Mouse (Mus musculus): ENCODE measurements around the gene Rfxap. TPM values are rescaled to one million over a fixed set of nuclear protein-coding genes. Genes with fewer than 3 reads are reported as not detected.

Gene Rfxap
- polyA plus RNA-seq (2014; fragmentation: Nextera tagmentation; extraction: Ambion mirVana): 33.4 and 39.9 TPM in 2 replicates

DNA sequence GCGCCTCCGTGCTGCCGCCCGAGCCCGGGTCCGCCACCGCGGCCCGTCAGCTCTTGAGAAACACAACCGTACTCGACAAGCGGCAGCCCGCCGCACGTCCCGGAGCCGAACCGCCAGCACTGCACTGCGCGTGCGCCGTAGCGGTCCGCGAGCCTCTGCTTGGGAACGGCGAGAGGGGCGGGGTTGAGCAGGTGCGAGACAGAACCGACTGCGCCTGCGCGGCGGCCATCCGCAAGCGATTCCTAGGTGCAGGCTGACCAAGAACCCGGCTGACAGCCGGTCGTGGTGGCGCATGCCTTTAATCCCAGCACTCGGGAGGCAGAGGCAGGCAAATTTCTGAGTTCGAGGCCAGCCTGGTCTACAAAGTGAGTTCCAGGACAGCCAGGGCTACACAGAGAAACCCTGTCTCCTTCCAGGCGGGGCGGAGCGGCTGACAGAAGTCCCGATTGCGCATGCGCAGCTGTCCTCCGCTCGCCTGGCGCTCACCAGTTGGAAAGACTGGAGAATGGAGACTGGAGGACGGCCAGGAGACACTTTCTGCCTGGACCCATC, at the start of gene Rfxap:
Gene Rfxap (minus strand): TSS at position 126 of the 552 bp plus-strand sequence.
- 1% methylated on average over 52 of the region's 52 CpGs for WGBS
- ATAC-seq (ENCODE audit: insufficient number of reproducible peaks, insufficient read depth, low FRiP score, low read depth): peak; percentile 94
- Histone ChIP-seq H3K27ac (ENCODE audit: low read length) (peak within 1 kb of the TSS; percentile 91), H3K9me3 (ENCODE audit: control insufficient read depth, low read depth, low read length) (no peaks in the 10 kb centered on the region), H3K9ac (replicated peaks; ENCODE audit: low read depth, low read length) (peak within 1 kb of the TSS; percentile 89), H3K36me3 (ENCODE audit: control insufficient read depth, insufficient read depth, low read length) (peaks cover 11% of the 10 kb centered on the region; the same call in 1 of the 2 replicates), H3K27me3 (ENCODE audit: control insufficient read depth, insufficient read depth, low read length) (no peaks in the 10 kb centered on the region), H3K4me2 (replicated peaks; ENCODE audit: low read depth, low read length) (peak within 1 kb of the TSS; percentile 89), H3K4me1 (ENCODE audit: control insufficient read depth, insufficient read depth, low read length) (peaks cover 9% of the 10 kb centered on the region; the same call in 1 of the 2 replicates), H3K4me3 (ENCODE audit: low read depth, low read length) (peak within 1 kb of the TSS; percentile 86)

- WGBS: 46% methylated on average over 2 of the region's 2 CpGs
- no peak overlapping the region for H3K4me2 ChIP-seq (replicated peaks; ENCODE audit: low read depth, low read length)
- H3K4me3 ChIP-seq (ENCODE audit: low read depth, low read length): no peak overlapping the region
- no peak for ATAC-seq (ENCODE audit: insufficient number of reproducible peaks, insufficient read depth, low FRiP score, low read depth)
- no peak overlapping the region for H3K27ac ChIP-seq (ENCODE audit: low read length)
- H3K4me1 ChIP-seq (ENCODE audit: control insufficient read depth, insufficient read depth, low read length): no peaks in the 10 kb centered on the region
- H3K36me3 ChIP-seq (ENCODE audit: control insufficient read depth, insufficient read depth, low read length): no peaks in the 10 kb centered on the region
- no peak overlapping the region for H3K9ac ChIP-seq (replicated peaks; ENCODE audit: low read depth, low read length)
- 0 out of 2 replicates have a peak, but pooled peaks cover 2% of the 10 kb centered on the region for H3K27me3 ChIP-seq (ENCODE audit: control insufficient read depth, insufficient read depth, low read length)
- H3K9me3 ChIP-seq (ENCODE audit: control insufficient read depth, low read depth, low read length): no peaks in the 10 kb centered on the region
These were observed 27.8 kb upstream of the Rfxap start for GRCm38 (mm10) chr3:54835421-54835820.

DNA sequence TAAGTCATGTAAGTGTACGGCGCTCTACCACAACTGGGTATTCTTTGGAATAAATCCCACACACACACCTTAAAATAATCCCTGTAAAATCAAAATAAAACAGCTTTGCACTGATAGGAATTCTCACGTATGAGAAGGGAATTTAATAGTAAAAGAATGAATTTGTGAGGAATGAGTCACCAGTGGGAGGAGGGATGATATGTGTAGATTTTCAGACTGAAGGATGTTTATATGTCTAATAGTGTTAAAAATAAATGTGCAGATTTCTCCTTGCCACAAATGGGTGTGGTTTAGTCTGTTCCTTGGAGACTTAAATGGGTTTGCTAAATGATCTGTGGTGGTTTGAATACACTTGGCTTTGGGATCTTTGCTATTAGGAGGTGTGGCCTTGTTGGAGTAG, 24.9 kb upstream of the Rfxap start:
- 79% methylated on average over 3 of the region's 3 CpGs for WGBS
- Histone ChIP-seq H3K4me3 (ENCODE audit: low read depth, low read length) (no peak overlapping the region), H3K9me3 (ENCODE audit: control insufficient read depth, low read depth, low read length) (no peaks in the 10 kb centered on the region), H3K9ac (replicated peaks; ENCODE audit: low read depth, low read length) (no peak overlapping the region), H3K27me3 (ENCODE audit: control insufficient read depth, insufficient read depth, low read length) (0 out of 2 replicates have a peak, but pooled peaks cover 2% of the 10 kb centered on the region), H3K27ac (ENCODE audit: low read length) (no peak overlapping the region), H3K4me2 (replicated peaks; ENCODE audit: low read depth, low read length) (no peak overlapping the region), H3K36me3 (ENCODE audit: control insufficient read depth, insufficient read depth, low read length) (no peaks in the 10 kb centered on the region), H3K4me1 (ENCODE audit: control insufficient read depth, insufficient read depth, low read length) (no peaks in the 10 kb centered on the region)
- ATAC-seq (ENCODE audit: insufficient number of reproducible peaks, insufficient read depth, low FRiP score, low read depth): no peak

DNA sequence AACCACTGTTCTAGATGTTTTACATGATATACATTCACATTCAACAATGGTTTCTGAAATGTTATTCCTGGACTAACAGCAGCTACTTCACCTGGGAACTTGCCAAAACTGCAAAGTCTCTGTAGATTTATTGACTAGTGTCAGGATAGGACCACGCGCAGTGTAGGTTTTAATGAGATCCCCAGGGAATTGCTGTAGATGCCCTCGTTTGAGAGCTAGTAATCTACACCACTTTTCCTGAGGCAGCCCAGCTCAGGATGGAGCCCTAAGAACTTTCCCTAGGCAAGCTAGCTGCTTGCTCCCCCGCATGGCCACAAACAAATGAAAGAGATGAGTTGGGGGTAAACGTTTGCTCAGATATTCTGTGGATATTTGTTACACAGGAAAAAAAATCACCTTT, 14.9 kb upstream of the Rfxap start:
- ATAC-seq (ENCODE audit: insufficient number of reproducible peaks, insufficient read depth, low FRiP score, low read depth): no peak
- Histone ChIP-seq H3K4me1 (ENCODE audit: control insufficient read depth, insufficient read depth, low read length) (no peaks in the 10 kb centered on the region), H3K27ac (ENCODE audit: low read length) (no peak overlapping the region), H3K4me3 (ENCODE audit: low read depth, low read length) (no peak overlapping the region), H3K9me3 (ENCODE audit: control insufficient read depth, low read depth, low read length) (no peaks in the 10 kb centered on the region), H3K9ac (replicated peaks; ENCODE audit: low read depth, low read length) (no peak overlapping the region), H3K36me3 (ENCODE audit: control insufficient read depth, insufficient read depth, low read length) (no peaks in the 10 kb centered on the region), H3K4me2 (replicated peaks; ENCODE audit: low read depth, low read length) (no peak overlapping the region), H3K27me3 (ENCODE audit: control insufficient read depth, insufficient read depth, low read length) (no peaks in the 10 kb centered on the region)
- 68% methylated on average over 5 of the region's 5 CpGs for WGBS

DNA sequence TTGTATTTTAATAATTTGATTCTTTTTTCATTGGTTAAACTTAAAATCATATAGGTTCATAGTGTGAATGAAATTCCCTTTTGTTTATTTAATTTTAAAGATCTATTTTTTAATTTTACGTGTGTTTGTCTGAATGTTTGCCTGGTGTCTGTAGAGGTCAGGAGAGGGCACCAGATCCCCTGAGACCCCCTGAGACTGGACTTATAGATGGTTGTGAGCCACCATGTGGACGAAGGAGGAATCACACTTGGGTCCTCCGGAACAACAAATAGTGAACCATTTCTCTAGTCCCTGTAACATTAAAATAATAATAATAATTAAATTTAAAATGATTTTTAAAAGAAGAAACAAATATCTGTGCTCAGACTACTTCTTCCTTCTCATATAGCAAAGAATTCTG, 7.7 kb upstream of the Rfxap start:
- Histone ChIP-seq H3K27me3 (ENCODE audit: control insufficient read depth, insufficient read depth, low read length) (no peaks in the 10 kb centered on the region), H3K4me1 (ENCODE audit: control insufficient read depth, insufficient read depth, low read length) (no peaks in the 10 kb centered on the region), H3K36me3 (ENCODE audit: control insufficient read depth, insufficient read depth, low read length) (no peaks in the 10 kb centered on the region), H3K4me2 (replicated peaks; ENCODE audit: low read depth, low read length) (no peak overlapping the region), H3K4me3 (ENCODE audit: low read depth, low read length) (no peak overlapping the region), H3K27ac (ENCODE audit: low read length) (no peak overlapping the region), H3K9ac (replicated peaks; ENCODE audit: low read depth, low read length) (no peak overlapping the region), H3K9me3 (ENCODE audit: control insufficient read depth, low read depth, low read length) (no peaks in the 10 kb centered on the region)
- WGBS: 17% methylated on average over 3 of the region's 3 CpGs
- ATAC-seq (ENCODE audit: insufficient number of reproducible peaks, insufficient read depth, low FRiP score, low read depth): no peak

DNA sequence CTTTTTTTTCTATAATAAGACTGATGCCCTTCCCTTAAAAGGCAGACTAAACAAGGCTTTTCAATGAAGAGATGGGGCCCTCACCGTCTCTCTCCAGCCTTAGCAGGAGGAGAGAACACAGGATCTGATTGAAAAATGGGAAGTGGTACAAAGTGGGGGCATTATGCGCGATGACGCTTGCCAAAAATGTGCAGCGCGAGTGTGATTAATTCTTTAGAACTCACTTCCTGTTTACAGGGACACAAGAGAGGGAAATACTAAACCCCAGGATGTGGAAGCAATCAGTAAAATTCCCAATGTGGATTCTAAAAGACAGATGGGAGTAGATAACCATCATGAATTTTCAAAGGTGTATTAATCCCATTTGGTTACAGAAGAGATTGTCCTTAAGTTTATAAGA, 7.0 kb upstream of the Rfxap start:
- ATAC-seq (ENCODE audit: insufficient number of reproducible peaks, insufficient read depth, low FRiP score, low read depth): no peak
- 64% methylated on average over 6 of the region's 6 CpGs for WGBS

DNA sequence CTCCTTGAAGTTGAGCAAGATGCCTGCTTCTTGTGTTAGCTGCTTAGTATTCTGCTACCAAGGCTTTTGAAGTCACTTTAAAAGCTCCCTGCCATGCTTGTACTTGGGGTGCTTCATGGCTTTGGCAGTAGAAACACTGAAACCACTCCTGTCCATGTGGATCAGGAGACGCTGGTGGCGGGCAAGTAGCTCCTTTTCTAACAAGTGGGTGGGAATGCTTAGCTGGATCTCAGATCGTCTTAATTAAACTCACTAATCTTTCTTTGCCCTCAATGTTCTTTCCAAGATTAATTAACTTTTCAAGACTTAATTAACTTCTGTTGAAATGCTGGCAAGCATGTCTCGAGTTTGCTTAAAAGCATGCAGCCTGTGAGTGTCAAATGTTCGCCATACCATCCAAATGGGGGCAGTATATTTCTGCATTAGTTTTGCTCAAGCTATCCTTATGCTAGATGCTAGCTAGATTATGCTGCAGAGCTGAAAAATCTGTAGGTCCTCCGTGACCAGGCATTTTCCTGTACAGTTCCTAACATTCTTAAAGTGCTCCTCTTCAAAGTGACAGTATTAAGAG, 5.9 kb upstream of the Rfxap start:
- Histone ChIP-seq H3K9me3 (ENCODE audit: control insufficient read depth, low read depth, low read length) (no peaks in the 10 kb centered on the region), H3K36me3 (ENCODE audit: control insufficient read depth, insufficient read depth, low read length) (no peaks in the 10 kb centered on the region), H3K4me3 (ENCODE audit: low read depth, low read length) (no peak overlapping the region), H3K4me2 (replicated peaks; ENCODE audit: low read depth, low read length) (no peak overlapping the region), H3K4me1 (ENCODE audit: control insufficient read depth, insufficient read depth, low read length) (no peaks in the 10 kb centered on the region), H3K27ac (ENCODE audit: low read length) (no peak overlapping the region), H3K9ac (replicated peaks; ENCODE audit: low read depth, low read length) (no peak overlapping the region), H3K27me3 (ENCODE audit: control insufficient read depth, insufficient read depth, low read length) (no peaks in the 10 kb centered on the region)
- 72% methylated on average over 6 of the region's 6 CpGs for WGBS
- ATAC-seq (ENCODE audit: insufficient number of reproducible peaks, insufficient read depth, low FRiP score, low read depth): no peak

More for the DNA sequence above, 7.0 kb upstream of the Rfxap start:
- Histone ChIP-seq H3K4me3 (ENCODE audit: low read depth, low read length) (no peak overlapping the region), H3K27ac (ENCODE audit: low read length) (no peak overlapping the region), H3K4me2 (replicated peaks; ENCODE audit: low read depth, low read length) (no peak overlapping the region), H3K9me3 (ENCODE audit: control insufficient read depth, low read depth, low read length) (no peaks in the 10 kb centered on the region), H3K36me3 (ENCODE audit: control insufficient read depth, insufficient read depth, low read length) (no peaks in the 10 kb centered on the region), H3K9ac (replicated peaks; ENCODE audit: low read depth, low read length) (no peak overlapping the region), H3K4me1 (ENCODE audit: control insufficient read depth, insufficient read depth, low read length) (no peaks in the 10 kb centered on the region), H3K27me3 (ENCODE audit: control insufficient read depth, insufficient read depth, low read length) (no peaks in the 10 kb centered on the region)

- no peak overlapping the region for H3K9ac ChIP-seq (replicated peaks; ENCODE audit: low read depth, low read length)
- no peaks in the 10 kb centered on the region for H3K27me3 ChIP-seq (ENCODE audit: control insufficient read depth, insufficient read depth, low read length)
- no peak for ATAC-seq (ENCODE audit: insufficient number of reproducible peaks, insufficient read depth, low FRiP score, low read depth)
- no peaks in the 10 kb centered on the region for H3K36me3 ChIP-seq (ENCODE audit: control insufficient read depth, insufficient read depth, low read length)
- no peaks in the 10 kb centered on the region for H3K9me3 ChIP-seq (ENCODE audit: control insufficient read depth, low read depth, low read length)
- 45% methylated on average over 1 of the region's 1 CpGs for WGBS
- no peak overlapping the region for H3K27ac ChIP-seq (ENCODE audit: low read length)
- no peak overlapping the region for H3K4me3 ChIP-seq (ENCODE audit: low read depth, low read length)
- H3K4me1 ChIP-seq (ENCODE audit: control insufficient read depth, insufficient read depth, low read length): no peaks in the 10 kb centered on the region
- H3K4me2 ChIP-seq (replicated peaks; ENCODE audit: low read depth, low read length): no peak overlapping the region
These were observed 4.0 kb upstream of the Rfxap start for GRCm38 (mm10) chr3:54811616-54812015.

DNA sequence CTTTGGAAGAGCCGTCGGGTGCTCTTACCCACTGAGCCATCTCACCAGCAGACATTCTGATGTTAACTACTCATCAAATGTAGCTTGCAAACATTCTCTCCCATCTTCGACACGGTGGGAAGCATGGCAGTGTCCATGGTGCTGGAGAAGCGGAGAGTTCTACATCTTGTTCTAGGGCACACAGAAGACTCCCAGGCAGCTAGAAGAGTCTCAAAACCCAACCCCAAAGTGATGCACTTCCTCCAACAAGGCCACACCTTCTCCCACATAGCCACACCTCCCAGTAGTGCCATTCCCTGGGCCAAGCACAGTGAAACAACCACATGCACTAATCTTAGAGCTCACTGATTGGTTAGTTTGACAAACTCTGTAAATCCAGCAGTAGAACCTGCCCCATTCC, 1.5 kb upstream of the Rfxap start:
- Histone ChIP-seq H3K9ac (replicated peaks; ENCODE audit: low read depth, low read length) (no peak overlapping the region), H3K36me3 (ENCODE audit: control insufficient read depth, insufficient read depth, low read length) (peaks cover 4% of the 10 kb centered on the region; the same call in 1 of the 2 replicates), H3K9me3 (ENCODE audit: control insufficient read depth, low read depth, low read length) (no peaks in the 10 kb centered on the region), H3K4me3 (ENCODE audit: low read depth, low read length) (no peak overlapping the region), H3K27me3 (ENCODE audit: control insufficient read depth, insufficient read depth, low read length) (no peaks in the 10 kb centered on the region), H3K4me2 (replicated peaks; ENCODE audit: low read depth, low read length) (no peak overlapping the region), H3K4me1 (ENCODE audit: control insufficient read depth, insufficient read depth, low read length) (peaks cover 9% of the 10 kb centered on the region; the same call in 1 of the 2 replicates), H3K27ac (ENCODE audit: low read length) (no peak overlapping the region)
- WGBS: 47% methylated on average over 5 of the region's 5 CpGs
- ATAC-seq (ENCODE audit: insufficient number of reproducible peaks, insufficient read depth, low FRiP score, low read depth): no peak

Measured in stomach, embryonic 14.5 days (tissue).